ENCODE assay signal across 10 mouse cellular contexts in the genomic region with DNA sequence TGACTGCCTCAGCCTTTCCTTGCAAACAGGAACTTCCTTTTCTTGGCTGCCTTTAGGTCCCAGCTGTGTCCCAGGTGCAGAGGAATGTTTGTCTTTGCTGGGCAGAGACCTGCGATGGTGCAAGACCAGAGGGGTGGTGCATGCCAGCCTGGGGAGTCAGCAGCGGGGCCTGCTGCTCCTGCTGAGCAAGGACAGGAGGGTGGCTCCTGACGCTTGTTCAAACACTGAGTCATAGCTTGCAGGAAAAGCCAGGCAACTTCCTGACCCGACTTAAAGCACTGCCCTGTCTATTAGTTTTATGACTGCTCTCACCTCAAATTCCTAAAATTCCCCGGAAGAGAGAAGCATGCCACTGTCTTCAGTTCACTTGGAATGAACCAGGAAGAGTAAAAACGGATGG. TPM values are rescaled to one million over a fixed set of nuclear protein-coding genes. Genes with fewer than 3 reads are reported as not detected.
A peak's percentile ranks its signal among the peaks of the same experiment; 100 is the strongest.
DNase-seq lines count a peak whose midpoint lies in the region; ATAC-seq and TF ChIP-seq lines count a peak whose summit lies in the region.
"Had no signal": no experiment of that assay in that cellular context is flagged by ENCODE, and none has a peak within 500 bp of the region (broad histone marks: within the 10 kb centered on the region; RNA-seq: fewer than 3 reads in every experiment).

No protein-coding gene starts in this region.

- no peaks in the 10 kb centered on the region for H3K27me3 ChIP-seq in heart, embryonic 12.5 days (replicated peaks)
- no peaks in the 10 kb centered on the region for H3K27me3 ChIP-seq in kidney, postnatal 0 days (ENCODE audit: insufficient read depth, low read length)
- H3K27me3 ChIP-seq: embryonic facial prominence, embryonic 12.5 days had no signal

- WGBS in heart, embryonic 12.5 days: 8% methylated on average over 6 of the region's 6 CpGs
- 2% methylated on average over 6 of the region's 6 CpGs for WGBS in kidney, postnatal 0 days

- no peak overlapping the region for H3K4me3 ChIP-seq in heart, embryonic 12.5 days
- H3K4me3 ChIP-seq in kidney, postnatal 0 days (replicated peaks; ENCODE audit: low read depth, low read length): no peak overlapping the region
- H3K4me3 ChIP-seq: embryonic facial prominence, embryonic 12.5 days; midbrain, embryonic 12.5 days had no signal

- no peaks in the 10 kb centered on the region for H3K36me3 ChIP-seq in heart, embryonic 12.5 days
- no peaks in the 10 kb centered on the region for H3K36me3 ChIP-seq in kidney, postnatal 0 days (ENCODE audit: insufficient read depth, low read length)
- H3K36me3 ChIP-seq: embryonic facial prominence, embryonic 12.5 days; midbrain, embryonic 12.5 days had no signal

- intact Hi-C loops in heart, postnatal 10 days (cut with DNase I): no loop called here

- no peak for ATAC-seq in heart, embryonic 12.5 days (ENCODE audit: insufficient number of reproducible peaks, low FRiP score)
- peak; percentile 59; the same call in 1 of the 2 replicates for ATAC-seq in kidney, postnatal 0 days (replicated peaks; ENCODE audit: low FRiP score, low read depth)

- H3K4me2 ChIP-seq in heart, embryonic 12.5 days: 0 out of 2 replicates have a peak overlapping the region, but pooled peaks have one; percentile 10
- 0 out of 2 replicates have a peak overlapping the region, but pooled peaks have one; percentile 14 for H3K4me2 ChIP-seq in kidney, postnatal 0 days (ENCODE audit: low read length)
- H3K4me2 ChIP-seq: embryonic facial prominence, embryonic 12.5 days; midbrain, embryonic 12.5 days had no signal

- H3K9ac ChIP-seq in heart, embryonic 12.5 days: no peak overlapping the region
- no peak overlapping the region for H3K9ac ChIP-seq in kidney, postnatal 0 days (ENCODE audit: low read depth, low read length)
- H3K9ac ChIP-seq: embryonic facial prominence, embryonic 12.5 days; midbrain, embryonic 12.5 days had no signal

- no peak overlapping the region for H3K27ac ChIP-seq in heart, embryonic 12.5 days (ENCODE audit: poor library complexity, severe bottlenecking)
- peak overlapping the region; percentile 55 for H3K27ac ChIP-seq in kidney, postnatal 0 days
- H3K27ac ChIP-seq: embryonic facial prominence, embryonic 12.5 days; midbrain, embryonic 12.5 days had no signal

- no peaks in the 10 kb centered on the region; the same call in 1 of the 2 replicates for H3K9me3 ChIP-seq in heart, embryonic 12.5 days (replicated peaks)
- no peaks in the 10 kb centered on the region for H3K9me3 ChIP-seq in kidney, postnatal 0 days (replicated peaks; ENCODE audit: low read length)
- H3K9me3 ChIP-seq: embryonic facial prominence, embryonic 12.5 days; midbrain, embryonic 12.5 days had no signal

- no peak for DNase-seq in heart, postnatal 10 days
- DNase-seq in adrenal gland, postnatal 10 days: peak; percentile 60
- peak; percentile 68 for DNase-seq in kidney, postnatal 0 days (ENCODE audit: low spot score)
- DNase-seq in lung, postnatal 25 days (ENCODE audit: low spot score): peak; percentile 91
- no peak for DNase-seq in right cerebral cortex, postnatal 4 days
- DNase-seq in spleen, adult 18-20 months: no peak
- no peak for DNase-seq in cerebellum, adult 18-20 months

- peaks cover 32% of the 10 kb centered on the region for H3K4me1 ChIP-seq in heart, embryonic 12.5 days (replicated peaks)
- peaks cover 8% of the 10 kb centered on the region; the same call in 1 of the 2 replicates for H3K4me1 ChIP-seq in kidney, postnatal 0 days (replicated peaks; ENCODE audit: insufficient read depth, low read length)

- TF ChIP-seq CTCF in kidney, postnatal 0 days (IDR thresholded peaks at IDR 0.05; ENCODE audit: low read depth): no peak

RNA-seq across cellular contexts. Expression of a gene that starts 57.9 kb away (rescaled TPM):
- polyA plus RNA-seq in heart, embryonic 12.5 days (2016; fragmentation: Nextera tagmentation; extraction: Ambion mirVana): 35.5 and 41.4 TPM in 2 replicates
- total RNA-seq in heart, postnatal 10 days (2021): 100 to 1,000 TPM; 143 to 169 TPM
- total RNA-seq in adrenal gland, postnatal 10 days (2021): 100 to 1,000 TPM in 1 of 2 experiments, 10 to 100 TPM in 1; 97.0 to 117 TPM
- polyA plus RNA-seq in kidney, postnatal 0 days (2015; fragmentation: Nextera tagmentation; extraction: Ambion mirVana): 25.8 and 28.3 TPM in 2 replicates

Comparison
In these comparisons a context has a peak if more than half of its experiments do, and no peak if none do; other contexts are left out.
1. DNase-seq: peak in adrenal gland, postnatal 10 days (single experiment), kidney, postnatal 0 days (single experiment) and lung, postnatal 25 days (single experiment); none in heart, postnatal 10 days (0 of 2), right cerebral cortex, postnatal 4 days (single experiment), spleen, adult 18-20 months (0 of 2) and cerebellum, adult 18-20 months (0 of 2).